8 mouse cellular contexts compared by ENCODE assay signal in the genomic region with DNA sequence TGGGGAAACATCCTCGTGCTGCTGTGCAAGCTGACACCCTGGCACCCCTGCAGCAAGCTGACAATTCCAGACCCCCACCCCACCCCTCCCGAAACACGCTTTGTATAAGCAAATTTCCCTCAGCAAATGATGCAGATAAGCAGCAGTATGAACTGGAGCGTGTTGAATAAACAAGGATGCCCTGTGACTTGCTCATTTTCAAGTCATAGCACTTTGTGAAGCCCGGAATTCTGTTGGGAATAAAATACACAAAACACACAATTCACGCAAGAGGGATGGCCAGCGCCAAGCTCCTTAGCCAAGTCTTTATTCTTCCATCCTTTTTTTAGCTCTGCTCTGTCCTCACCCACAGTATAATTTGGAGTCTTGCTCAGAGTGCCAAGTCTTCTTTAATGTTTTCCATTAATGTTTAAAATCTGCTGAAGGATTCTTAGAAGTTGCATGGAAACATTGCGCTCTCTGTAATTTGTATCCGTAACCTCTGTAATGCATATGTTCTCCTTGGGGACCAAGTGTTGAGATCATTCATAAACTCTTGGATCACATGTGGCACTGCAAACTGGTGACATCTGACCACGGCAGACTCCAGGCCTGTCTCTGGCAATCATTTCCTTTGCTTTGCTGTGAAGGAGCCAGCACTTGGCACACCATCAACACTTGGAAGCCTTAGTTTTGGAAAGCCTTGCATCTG.
DNase-seq lines count a peak whose midpoint lies in the region; ATAC-seq lines count a peak whose summit lies in the region.

No protein-coding gene starts in this region.

- H3K9ac ChIP-seq in forebrain, embryonic 15.5 days (replicated peaks), result no peak overlapping the region
- H3K9ac ChIP-seq in forebrain, embryonic 11.5 days (ENCODE audit: low read length), result no peak overlapping the region
- H3K9ac ChIP-seq in lung, embryonic 15.5 days, result no peak overlapping the region
- no peak overlapping the region for H3K9ac ChIP-seq in stomach, embryonic 16.5 days (ENCODE audit: low read length)

- peaks cover 37% of the 10 kb centered on the region for H3K4me1 ChIP-seq in forebrain, embryonic 15.5 days
- H3K4me1 ChIP-seq in forebrain, embryonic 11.5 days (replicated peaks; ENCODE audit: control insufficient read depth, insufficient read depth, low read length), result no peaks in the 10 kb centered on the region
- no peaks in the 10 kb centered on the region for H3K4me1 ChIP-seq in lung, embryonic 15.5 days
- peaks cover 4% of the 10 kb centered on the region; the same call in 1 of the 2 replicates for H3K4me1 ChIP-seq in stomach, embryonic 16.5 days (ENCODE audit: control insufficient read depth, insufficient read depth, low read length)

- ATAC-seq in forebrain, embryonic 15.5 days (replicated peaks), result peak; percentile 90
- ATAC-seq in forebrain, embryonic 11.5 days (replicated peaks; ENCODE audit: low FRiP score), result no peak
- ATAC-seq in lung, embryonic 15.5 days (ENCODE audit: borderline replicate concordance, extremely low read depth, low FRiP score, low TSS enrichment), result peak; percentile 90
- peak; percentile 77; the same call in 1 of the 2 replicates for ATAC-seq in stomach, embryonic 16.5 days (ENCODE audit: insufficient read depth, low FRiP score)

- H3K4me3 ChIP-seq in forebrain, embryonic 15.5 days, result no peak overlapping the region
- H3K4me3 ChIP-seq in forebrain, embryonic 11.5 days (ENCODE audit: low read depth, low read length), result no peak overlapping the region
- no peak overlapping the region for H3K4me3 ChIP-seq in lung, embryonic 15.5 days
- no peak overlapping the region for H3K4me3 ChIP-seq in stomach, embryonic 16.5 days (replicated peaks; ENCODE audit: low read length)

- H3K27ac ChIP-seq in forebrain, embryonic 15.5 days (replicated peaks), result peak overlapping the region; percentile 51
- H3K27ac ChIP-seq in forebrain, embryonic 11.5 days (ENCODE audit: low read depth, low read length), result no peak overlapping the region
- H3K27ac ChIP-seq in lung, embryonic 15.5 days, result peak overlapping the region; percentile 54
- peak overlapping the region; percentile 35; the same call in 1 of the 2 replicates for H3K27ac ChIP-seq in stomach, embryonic 16.5 days (ENCODE audit: low read length)

- DNase-seq in forebrain, embryonic 11.5 days (ENCODE audit: low spot score), result no peak
- DNase-seq in testis, postnatal 10 days (ENCODE audit: low spot score), result peak; percentile 41
- no peak for DNase-seq in testis, postnatal 14 days (ENCODE audit: low spot score)
- DNase-seq in heart, postnatal 4 days, result peak; percentile 40
- DNase-seq in thymus, postnatal 4 days, result no peak

- no peaks in the 10 kb centered on the region for H3K9me3 ChIP-seq in forebrain, embryonic 15.5 days
- no peaks in the 10 kb centered on the region for H3K9me3 ChIP-seq in forebrain, embryonic 11.5 days (ENCODE audit: control insufficient read depth, low read length)
- H3K9me3 ChIP-seq in lung, embryonic 15.5 days, result no peaks in the 10 kb centered on the region
- H3K9me3 ChIP-seq in stomach, embryonic 16.5 days (replicated peaks; ENCODE audit: control insufficient read depth, low read length), result no peaks in the 10 kb centered on the region

- no peaks in the 10 kb centered on the region for H3K27me3 ChIP-seq in forebrain, embryonic 15.5 days
- H3K27me3 ChIP-seq in forebrain, embryonic 11.5 days (ENCODE audit: control insufficient read depth, insufficient read depth, low read length), result no peaks in the 10 kb centered on the region
- no peaks in the 10 kb centered on the region for H3K27me3 ChIP-seq in lung, embryonic 15.5 days
- H3K27me3 ChIP-seq in stomach, embryonic 16.5 days (ENCODE audit: control insufficient read depth, insufficient read depth, low read length), result no peaks in the 10 kb centered on the region

- no peaks in the 10 kb centered on the region for H3K36me3 ChIP-seq in forebrain, embryonic 15.5 days
- H3K36me3 ChIP-seq in forebrain, embryonic 11.5 days (ENCODE audit: control insufficient read depth, insufficient read depth, low read length), result no peaks in the 10 kb centered on the region
- H3K36me3 ChIP-seq in lung, embryonic 15.5 days, result no peaks in the 10 kb centered on the region
- H3K36me3 ChIP-seq in stomach, embryonic 16.5 days (ENCODE audit: control insufficient read depth, insufficient read depth, low read length), result no peaks in the 10 kb centered on the region

- WGBS in forebrain, embryonic 15.5 days, result 33% methylated on average over 10 of the region's 10 CpGs
- WGBS in forebrain, embryonic 11.5 days, result 78% methylated on average over 10 of the region's 10 CpGs
- 34% methylated on average over 10 of the region's 10 CpGs for WGBS in lung, embryonic 15.5 days
- 52% methylated on average over 10 of the region's 10 CpGs for WGBS in stomach, embryonic 16.5 days

- H3K4me2 ChIP-seq in forebrain, embryonic 15.5 days (replicated peaks), result no peak overlapping the region
- H3K4me2 ChIP-seq in forebrain, embryonic 11.5 days (ENCODE audit: low read depth, low read length, severe bottlenecking), result no peak overlapping the region
- H3K4me2 ChIP-seq in lung, embryonic 15.5 days, result no peak overlapping the region
- H3K4me2 ChIP-seq in stomach, embryonic 16.5 days (ENCODE audit: low read depth, low read length), result no peak overlapping the region; the same call in 1 of the 2 replicates

Comparison
In these comparisons a context has a peak if more than half of its experiments do, and no peak if none do; other contexts are left out.
1. DNase-seq: peak in testis, postnatal 10 days (single experiment) and heart, postnatal 4 days (single experiment); none in forebrain, embryonic 11.5 days (single experiment), testis, postnatal 14 days (single experiment) and thymus, postnatal 4 days (single experiment).